Mouse (Mus musculus): Measurements from ENCODE around the gene Eid2b. TPM values are rescaled to one million over a fixed set of nuclear protein-coding genes. Genes with fewer than 3 reads are reported as not detected.

Gene Eid2b
- total and polyA plus RNA-seq, 3 experiments = 3.2 to 5.3 TPM; not detected in 1

DNA sequence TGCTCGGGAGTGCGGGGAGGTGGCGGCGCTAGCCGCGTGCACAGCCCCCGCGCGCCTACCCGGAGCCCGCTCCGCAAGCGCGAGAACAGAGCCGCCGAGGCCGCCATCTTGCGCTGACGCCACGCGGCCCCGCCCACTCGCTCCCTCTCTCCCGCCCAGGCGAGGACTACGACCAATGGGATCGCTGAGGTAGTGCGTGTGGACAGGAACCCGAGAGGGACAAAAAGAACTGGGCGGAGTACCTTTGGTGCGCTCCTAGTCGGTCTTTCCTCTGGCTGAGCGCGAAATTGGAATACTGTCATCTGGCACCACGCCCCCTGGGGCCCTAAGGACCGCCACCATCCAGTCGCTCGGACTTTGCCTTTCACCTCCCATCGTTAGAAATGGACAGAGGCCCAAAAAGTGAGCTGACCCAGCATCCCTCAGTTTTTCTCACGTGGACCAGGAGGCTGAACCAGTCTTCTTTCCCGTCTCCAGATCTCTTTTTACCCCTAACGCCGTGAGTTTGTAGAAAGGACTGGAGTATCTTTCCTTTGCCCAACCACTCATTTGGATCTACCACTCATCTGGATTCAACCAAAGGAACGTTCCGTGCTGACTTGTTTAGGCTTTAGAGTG is 34.5 kb downstream of the Eid2b start, which contains the start of gene Timm50:
Gene Timm50, minus strand, starts transcription at position 147 of the 618 bp plus-strand sequence.
- DNase-seq (ENCODE audit: low read depth, low spot score) = peak; percentile 98

DNA sequence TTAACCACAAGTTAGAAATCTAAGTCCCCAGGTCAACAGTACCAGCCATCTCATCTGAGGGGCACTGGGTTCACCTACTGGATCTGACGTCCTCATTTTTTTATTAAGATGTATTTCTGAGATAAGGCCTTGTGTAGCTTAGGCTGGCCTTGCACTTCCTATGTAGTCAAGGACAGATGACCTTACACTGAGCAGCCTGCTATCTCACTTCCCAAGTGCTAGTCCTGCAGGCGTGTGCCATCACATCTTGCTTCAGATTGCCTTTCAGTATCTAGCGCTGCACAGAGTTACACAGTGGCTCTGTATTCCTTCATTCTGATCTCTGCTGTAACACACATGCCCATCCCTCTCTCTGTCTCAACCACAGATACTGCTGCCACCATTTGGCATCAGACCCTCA is 40.5 kb downstream of the Eid2b start:
- H3K4me1 ChIP-seq (ENCODE audit: control insufficient read depth in 1 of 2, insufficient read depth in 2 of 2, low read length in 2 of 2) = no peaks in the 10 kb centered on the region
- no peak overlapping the region for H3K4me3 ChIP-seq (ENCODE audit: control insufficient read depth in 1 of 2, insufficient read depth in 1 of 2, low read depth in 2 of 2, low read length in 2 of 2)
- peaks cover 0 to 16% of the 10 kb centered on the region in 2 experiments; a peak in 2 of 4 replicates for H3K36me3 ChIP-seq (ENCODE audit: control insufficient read depth in 1 of 2, insufficient read depth in 2 of 2, low read length in 2 of 2)
- H3K9ac ChIP-seq (ENCODE audit: control insufficient read depth, low read depth, low read length, poor library complexity, severe bottlenecking) = no peak overlapping the region
- TF ChIP-seq RCOR1 (IDR thresholded peaks at IDR 0.05; ENCODE audit: low read depth, low read length) (no peak), ELF1 (IDR thresholded peaks at IDR 0.05; ENCODE audit: low read depth, low read length) (no peak), RAD21 (IDR thresholded peaks at IDR 0.05; ENCODE audit: low read depth, low read length) (no peak), MAZ (IDR thresholded peaks at IDR 0.05; ENCODE audit: low read depth, low read length) (no peak), TBP (IDR thresholded peaks at IDR 0.05; ENCODE audit: low read depth, low read length) (no peak), USF2 (IDR thresholded peaks at IDR 0.05; ENCODE audit: borderline replicate concordance in 1 of 2, insufficient read depth in 1 of 2, low read depth in 1 of 2, low read length in 2 of 2) (no peak)
- no peak overlapping the region for H3K27ac ChIP-seq (ENCODE audit: control insufficient read depth, low read depth, low read length)
- DNase-seq (ENCODE audit: low read depth, low spot score) = no peak
- H3K9me3 ChIP-seq (replicated peaks; ENCODE audit: insufficient read depth, low read length) = no peaks in the 10 kb centered on the region
- no peaks in the 10 kb centered on the region for H3K27me3 ChIP-seq (ENCODE audit: control insufficient read depth in 1 of 2, insufficient read depth in 2 of 2, low read length in 2 of 2)
- H3K79me2 ChIP-seq (ENCODE audit: control insufficient read depth, insufficient read depth, low read length, poor library complexity) = no peaks in the 10 kb centered on the region

More for the DNA sequence above, 34.5 kb downstream of the Eid2b start, which contains the start of gene Timm50:
- H3K4me1 ChIP-seq (ENCODE audit: control insufficient read depth in 1 of 2, insufficient read depth in 2 of 2, low read length in 2 of 2) = no peaks in the 10 kb centered on the region
- H3K9ac ChIP-seq (ENCODE audit: control insufficient read depth, low read depth, low read length, poor library complexity, severe bottlenecking) = peak within 1 kb of the TSS; percentile 87
- H3K36me3 ChIP-seq (ENCODE audit: control insufficient read depth in 1 of 2, insufficient read depth in 2 of 2, low read length in 2 of 2) = peaks cover under 1 to 5% of the 10 kb centered on the region in 2 experiments; a peak in 3 of 4 replicates
- peak within 1 kb of the TSS; percentile 68 to 78 for H3K4me3 ChIP-seq (ENCODE audit: control insufficient read depth in 1 of 2, insufficient read depth in 1 of 2, low read depth in 2 of 2, low read length in 2 of 2)
- TF ChIP-seq TCF12 (IDR thresholded peaks at IDR 0.05; ENCODE audit: low read depth, low read length) (peak; percentile 74), POLR2AphosphoS5 (IDR thresholded peaks at IDR 0.05; ENCODE audit: borderline replicate concordance, low read depth, low read length) (no peak), RAD21 (IDR thresholded peaks at IDR 0.05; ENCODE audit: low read depth, low read length) (no peak), ELF1 (IDR thresholded peaks at IDR 0.05; ENCODE audit: low read depth, low read length) (no peak; the same call in 1 of the 2 replicates), EP300 (IDR thresholded peaks at IDR 0.05; ENCODE audit: low read depth in 1 of 2, low read length in 2 of 2) (no peak), ETS1 (IDR thresholded peaks at IDR 0.05; ENCODE audit: low read depth, low read length) (no peak), USF1 (IDR thresholded peaks at IDR 0.05; ENCODE audit: low read depth, low read length) (peak; percentile 28; the same call in 1 of the 2 replicates), MAFK (IDR thresholded peaks at IDR 0.05; ENCODE audit: borderline replicate concordance, low read depth, low read length) (no peak), MYB (IDR thresholded peaks at IDR 0.05; ENCODE audit: low read depth, low read length) (no peak), USF2 (IDR thresholded peaks at IDR 0.05; ENCODE audit: borderline replicate concordance in 1 of 2, insufficient read depth in 1 of 2, low read depth in 1 of 2, low read length in 2 of 2) (no peak), CTCF (IDR thresholded peaks at IDR 0.05 in 2 of 3, conservative IDR thresholded peaks at IDR 0.05 in 1 of 3; ENCODE audit: control insufficient read depth in 1 of 3, insufficient read depth in 1 of 3, low read depth in 2 of 3, low read length in 3 of 3, poor library complexity in 1 of 3, severe bottlenecking in 1 of 3) (0 out of 6 replicates have a peak, but pooled peaks of 1 of the 3 experiments have one; percentile 2), HCFC1 (IDR thresholded peaks at IDR 0.05; ENCODE audit: low read depth, low read length) (peak; percentile 91), TBP (IDR thresholded peaks at IDR 0.05; ENCODE audit: low read depth, low read length) (peak; percentile 76), CHD2 (IDR thresholded peaks at IDR 0.05; ENCODE audit: low read length) (no peak), MYC (IDR thresholded peaks at IDR 0.05; ENCODE audit: low read depth, low read length) (peak; percentile 86), E2F4 (IDR thresholded peaks at IDR 0.05; ENCODE audit: borderline replicate concordance, low read depth, low read length) (peak; percentile 95), JUND (IDR thresholded peaks at IDR 0.05; ENCODE audit: low read depth, low read length) (no peak), KAT2A (conservative IDR thresholded peaks at IDR 0.05; ENCODE audit: low read depth, low read length) (no peak; the same call in 1 of the 2 replicates), ZNF384 (IDR thresholded peaks at IDR 0.05; ENCODE audit: low read depth, low read length) (no peak), BHLHE40 (IDR thresholded peaks at IDR 0.05; ENCODE audit: borderline replicate concordance, low read depth, low read length) (no peak), GATA1 (IDR thresholded peaks at IDR 0.05; ENCODE audit: low read depth, low read length) (no peak), MAZ (IDR thresholded peaks at IDR 0.05; ENCODE audit: low read depth, low read length) (no peak), POLR2A (IDR thresholded peaks at IDR 0.05; ENCODE audit: control insufficient read depth in 1 of 2, insufficient read depth in 1 of 2, low read depth in 1 of 2, low read length in 2 of 2, poor library complexity in 1 of 2) (peak; percentile 87 to 92), TAL1 (IDR thresholded peaks at IDR 0.05; ENCODE audit: low read length) (no peak), ZMIZ1 (IDR thresholded peaks at IDR 0.05; ENCODE audit: low read depth, low read length) (no peak), MXI1 (IDR thresholded peaks at IDR 0.05; ENCODE audit: low read depth, low read length) (peak; percentile 85), NELFE (IDR thresholded peaks at IDR 0.05; ENCODE audit: low read depth, low read length) (peak; percentile 81), SIN3A (IDR thresholded peaks at IDR 0.05; ENCODE audit: low read length) (peak; percentile 96), POLR2AphosphoS2 (IDR thresholded peaks at IDR 0.05; ENCODE audit: low read length) (peak; percentile 50; the same call in 1 of the 2 replicates), MAX (IDR thresholded peaks at IDR 0.05; ENCODE audit: low read length) (peak; percentile 49; the same call in 1 of the 2 replicates), ZC3H11A (IDR thresholded peaks at IDR 0.05; ENCODE audit: low read depth, low read length) (no peak), MEF2A (IDR thresholded peaks at IDR 0.05; ENCODE audit: extremely low read depth, insufficient replicate concordance, low read depth, low read length, poor library complexity, severe bottlenecking) (no peak), ZKSCAN1 (IDR thresholded peaks at IDR 0.05; ENCODE audit: low read depth, low read length) (no peak)
- H3K9me3 ChIP-seq (replicated peaks; ENCODE audit: insufficient read depth, low read length) = no peaks in the 10 kb centered on the region
- peak within 1 kb of the TSS; percentile 59 for H3K27ac ChIP-seq (ENCODE audit: control insufficient read depth, low read depth, low read length)
- H3K79me2 ChIP-seq (ENCODE audit: control insufficient read depth, insufficient read depth, low read length, poor library complexity) = peaks cover 11% of the 10 kb centered on the region
- H3K27me3 ChIP-seq (ENCODE audit: control insufficient read depth in 1 of 2, insufficient read depth in 2 of 2, low read length in 2 of 2) = no peaks in the 10 kb centered on the region

Measured in MEL (cell line).